Mouse (Mus musculus) Patski (cell line): ENCODE results near the gene Stub1. TPM values are rescaled to one million over a fixed set of nuclear protein-coding genes. Genes with fewer than 3 reads are reported as not detected.
"Not testable (repeated sequence)": the region's sequence is repeated elsewhere in the genome, so short reads cannot be mapped to it uniquely, and the experiment has no call there.

Experiments used
- ATAC-seq: fragments of 100-300 bp; one replicate; pipeline ENCODE4 v1.8.0; 2021
- CTCF ChIA-PET: fragments of 350-600 bp; sonication (Branson Sonifier 250); formaldehyde crosslinking; loops from one replicate; lab custom pipeline; 2022; ENCODE audit warnings: inconsistent platforms; lab: Charles Lee
- POLR2A ChIA-PET: fragments of 350-600 bp; sonication (Branson Sonifier 250); formaldehyde crosslinking; loops from one replicate; lab custom pipeline; 2022; ENCODE audit warnings: antibody characterized with exemption, inconsistent platforms; lab: Charles Lee
- DNase-seq: peaks from one replicate; pipeline ENCODE4 v3.0.0-alpha.2; 2011; ENCODE audit warnings: low read depth, low spot score
- H3K27me3 ChIP-seq: fragments of 371-371 bp; one replicate; pipeline ENCODE4 v1.5.1; 2021
- CTCF ChIP-seq: fragments of 100-300 bp; IDR thresholded peaks from one replicate; pipeline ENCODE4 v1.5.1; 2021
- in situ Hi-C: fragments of 300-500 bp; cut with MboI; formaldehyde crosslinking; loops from 3 replicates; pipeline ENCODE4 v1.11.1; 2018; ENCODE audit warnings: low pct_unique_long_range_greater_than_20kb, mixed read lengths
- polyA plus RNA-seq: library from polyadenylated mRNA; unstranded; gene quantifications from one replicate; pipeline ENCODE4 v1.2.3, GENCODE M21; 2021

Gene Stub1
- polyA plus RNA-seq, 1 experiment from 2014 or later = 188 TPM

GRCm38 (mm10) chr17:25809606-25810340, 23.4 kb downstream of the Stub1 start:
- in situ Hi-C loops = no loop called here
- POLR2A ChIA-PET = interaction anchor here (1.4 to 1.5 kb wide), 2 partner anchors 13 to 24 kb away, joined by 4 read pairs; partner anchors contain the start of genes Metrn and Stub1
- CTCF ChIA-PET = no interaction called here
- DNase-seq = no peak
- no peak for ATAC-seq
- no peak for TF ChIP-seq CTCF
- H3K27me3 ChIP-seq = peaks cover 11% of the 10 kb centered on the region

GRCm38 (mm10) chr17:25808789-25809605, 24.2 kb downstream of the Stub1 start, which contains the start of gene Fbxl16:
TSS of gene Fbxl16 (plus strand) at chr17:25809085.
- H3K27me3 ChIP-seq = peaks cover 11% of the 10 kb centered on the region
- ChIA-PET POLR2A (interaction anchor here (1.4 to 1.5 kb wide), 2 partner anchors 12 to 24 kb away, joined by 4 read pairs; partner anchors contain the start of genes Metrn and Stub1), CTCF (no interaction called here)
- ATAC-seq = peak; percentile 41
- no peak for DNase-seq
- no peak for TF ChIP-seq CTCF
- in situ Hi-C loops = no loop called here

DNA sequence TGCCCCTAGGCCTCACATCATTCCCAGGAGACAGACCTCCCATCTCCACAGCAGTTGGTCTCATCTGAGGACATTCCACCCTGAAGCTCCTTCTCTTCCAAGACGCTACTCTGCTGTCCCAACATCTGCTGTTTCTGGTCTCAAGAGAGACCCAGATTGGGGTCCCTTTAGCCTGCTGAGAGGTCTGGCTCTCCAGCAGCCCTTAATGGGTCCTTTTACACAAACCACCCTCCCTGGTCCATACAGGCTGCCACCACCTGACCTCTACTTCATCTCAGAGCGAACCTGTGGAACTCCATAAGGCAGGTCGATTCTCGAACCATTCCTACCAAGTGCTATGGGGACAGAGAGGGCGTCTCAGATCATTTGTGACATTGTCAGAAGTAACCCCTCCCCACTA, 25.2 kb downstream of the Stub1 start:
- POLR2A ChIA-PET = interaction anchor here (1.4 to 1.5 kb wide), 2 partner anchors 11 to 25 kb away, joined by 4 read pairs; partner anchors contain the start of genes Metrn and Stub1
- DNase-seq (no peak), ATAC-seq (no peak)
- CTCF ChIA-PET = no interaction called here
- in situ Hi-C loops = no loop called here
- peaks cover 11% of the 10 kb centered on the region for H3K27me3 ChIP-seq
- TF ChIP-seq CTCF = no peak

DNA sequence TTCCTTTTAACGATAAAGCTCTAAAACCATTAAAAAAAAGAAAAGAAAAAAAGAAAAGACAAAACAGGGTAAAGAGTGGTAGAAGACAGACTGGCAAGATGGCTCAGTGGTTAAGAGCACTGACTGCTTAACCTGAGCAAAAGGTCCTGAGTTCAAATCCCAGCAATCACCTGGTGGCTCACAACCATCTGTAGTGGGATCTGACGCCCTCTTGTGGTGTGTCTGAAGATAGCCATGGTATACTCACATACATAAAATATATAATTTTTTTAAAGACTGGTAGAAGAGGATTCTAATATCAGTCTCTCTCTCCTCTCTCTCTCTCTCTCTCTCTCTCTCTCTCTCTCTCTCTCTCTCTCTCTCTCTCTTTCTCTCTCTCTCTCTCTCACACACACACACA, 25.8 kb downstream of the Stub1 start:
- H3K27me3 ChIP-seq = peaks cover 11% of the 10 kb centered on the region
- ATAC-seq, in situ Hi-C loops, CTCF ChIA-PET, DNase-seq, POLR2A ChIA-PET: not testable (repeated sequence)

GRCm38 (mm10) chr17:25806507-25806906, 26.7 kb downstream of the Stub1 start:
- ATAC-seq = no peak
- in situ Hi-C loops = no loop called here
- CTCF ChIA-PET = no interaction called here

GRCm38 (mm10) chr17:25802825-25803517, 30.2 kb downstream of the Stub1 start:
- POLR2A ChIA-PET = interaction anchor here (0.6 to 1.5 kb wide), 5 partner anchors 11 to 230 kb away, joined by 3 to 7 read pairs (median 4); partner anchors contain the start of genes Narfl and Rhot2
- TF ChIP-seq CTCF = no peak
- DNase-seq (no peak), ATAC-seq (peak; percentile 61)
- in situ Hi-C loops = loop anchor here (5.0 kb wide), 2 partner anchors 36 to 71 kb away; no protein-coding TSS in a partner anchor
- CTCF ChIA-PET = interaction anchor here (0.7 to 2.3 kb wide), 3 partner anchors 40 to 71 kb away, joined by 3 to 9 read pairs (median 4); no protein-coding TSS in a partner anchor
- H3K27me3 ChIP-seq = no peaks in the 10 kb centered on the region

More at GRCm38 (mm10) chr17:25806507-25806906, 26.7 kb downstream of the Stub1 start:
- TF ChIP-seq CTCF = no peak
- POLR2A ChIA-PET = no interaction called here
- DNase-seq = no peak
- H3K27me3 ChIP-seq = peaks cover 11% of the 10 kb centered on the region

- TF ChIP-seq CTCF = no peak
- POLR2A ChIA-PET = interaction anchor here (0.7 kb wide), 1 partner anchor 403 kb away, joined by 3 read pairs; no protein-coding TSS in a partner anchor
- ATAC-seq (peak; percentile 44), DNase-seq (no peak)
- no peaks in the 10 kb centered on the region for H3K27me3 ChIP-seq
- CTCF ChIA-PET = interaction anchor here (0.6 to 2.3 kb wide), 11 partner anchors 10 to 73 kb away, joined by 3 to 11 read pairs (median 6); partner anchors contain the start of genes Chtf18, Fam173a, Haghl and Narfl
- in situ Hi-C loops = loop anchor here (5.0 kb wide), 2 partner anchors 34 to 69 kb away; no protein-coding TSS in a partner anchor
Observed at GRCm38 (mm10) chr17:25801029-25801428, 32.2 kb downstream of the Stub1 start.

DNA sequence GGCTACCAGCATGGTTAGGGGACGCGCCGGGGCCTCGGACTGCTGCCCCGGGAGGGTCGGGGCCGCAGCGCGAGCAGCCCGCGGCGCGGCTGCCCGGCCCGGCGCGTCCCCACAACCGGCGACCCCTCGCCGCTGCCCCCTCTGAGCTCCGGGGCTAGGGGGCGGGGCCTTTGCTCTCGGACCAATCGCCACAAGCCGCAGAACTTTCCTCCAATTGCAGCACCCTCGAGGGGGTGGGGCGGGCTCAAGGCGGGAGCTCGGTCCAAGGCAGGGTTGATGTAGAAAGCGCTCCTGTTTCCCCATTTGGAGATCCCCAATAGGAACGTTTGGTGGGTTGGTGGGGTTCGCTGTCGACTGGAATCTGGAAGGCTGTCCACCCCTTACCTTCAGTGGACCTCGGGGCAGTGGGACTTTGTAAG, 36.2 kb downstream of the Stub1 start, which contains the start of gene Metrn:
Metrn (minus strand) TSS at position 186 of the 419 bp plus-strand sequence.
- POLR2A ChIA-PET = interaction anchor here (1.5 kb wide), 1 partner anchor 12 kb away, joined by 4 read pairs; the partner anchor contains the start of gene Fbxl16
- CTCF ChIA-PET = interaction anchor here (0.7 kb wide), 1 partner anchor 23 kb away, joined by 3 read pairs; the partner anchor contains the start of gene Narfl
- ATAC-seq (peak; percentile 84), DNase-seq (no peak)
- no peaks in the 10 kb centered on the region for H3K27me3 ChIP-seq
- TF ChIP-seq CTCF = no peak
- in situ Hi-C loops = no loop called here

DNA sequence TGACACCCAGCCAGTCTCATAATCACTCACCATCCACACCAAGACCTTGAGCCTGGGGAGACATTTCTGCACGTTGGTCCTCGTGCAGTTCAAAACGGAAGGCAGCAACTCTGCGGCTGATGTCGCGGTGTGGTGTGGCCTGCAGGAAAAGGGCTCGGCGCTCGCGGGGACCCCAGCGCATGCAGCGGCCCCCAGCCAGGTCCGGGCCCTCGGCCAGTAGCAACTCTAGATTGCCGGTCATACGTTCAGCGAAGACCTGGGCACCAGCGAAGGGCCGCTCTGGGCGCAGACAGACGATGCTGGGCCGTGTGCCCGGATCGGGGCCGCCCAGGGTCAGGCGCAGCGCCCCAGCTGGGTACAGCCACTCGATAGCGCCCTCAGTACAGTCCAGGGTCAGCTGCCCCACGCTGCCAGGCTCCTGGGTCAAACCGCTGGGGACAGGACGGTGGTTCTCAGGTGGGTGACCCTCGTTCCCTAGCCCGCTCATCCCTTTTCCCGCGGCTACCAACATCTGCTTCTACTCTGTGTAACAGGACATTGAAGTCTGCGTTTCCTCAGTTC, 36.9 kb downstream of the Stub1 start:
- POLR2A ChIA-PET = interaction anchor here (1.5 kb wide), 1 partner anchor 13 kb away, joined by 4 read pairs; the partner anchor contains the start of gene Fbxl16

More for the DNA sequence above, 36.9 kb downstream of the Stub1 start:
- ATAC-seq (no peak), DNase-seq (no peak)
- in situ Hi-C loops = no loop called here
- CTCF ChIA-PET = no interaction called here
- H3K27me3 ChIP-seq = no peaks in the 10 kb centered on the region
- no peak for TF ChIP-seq CTCF
